8 mouse cellular contexts compared by ENCODE assay signal in the genomic region with DNA sequence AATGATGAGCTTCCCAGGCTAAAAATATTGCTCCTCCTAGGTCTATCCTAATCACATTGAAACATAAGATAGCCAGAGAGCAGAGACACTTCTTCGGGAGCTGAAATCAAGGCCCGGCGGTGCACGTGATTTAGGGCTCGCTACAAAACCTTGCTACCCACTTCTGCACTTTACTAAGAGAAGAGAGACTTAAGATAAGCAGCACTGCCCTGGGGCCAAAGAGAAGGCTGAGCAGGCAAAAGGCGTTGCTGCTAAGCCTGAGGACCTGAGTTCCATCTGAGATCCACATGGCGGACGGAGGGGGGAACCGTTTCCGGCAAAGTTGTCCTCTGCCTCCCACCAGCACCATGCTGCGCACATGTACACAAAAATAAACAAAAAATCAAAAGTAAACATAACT. TPM values are rescaled to one million over a fixed set of nuclear protein-coding genes. Genes with fewer than 3 reads are reported as not detected.
A peak's percentile ranks its signal among the peaks of the same experiment; 100 is the strongest.
DNase-seq lines count a peak whose midpoint lies in the region; ATAC-seq and TF ChIP-seq lines count a peak whose summit lies in the region.

No protein-coding gene starts in this region.

- no peaks in the 10 kb centered on the region for H3K9me3 ChIP-seq in lung, embryonic 14.5 days (ENCODE audit: low read depth, low read length)
- no peaks in the 10 kb centered on the region for H3K9me3 ChIP-seq in embryonic facial prominence, embryonic 14.5 days (ENCODE audit: control insufficient read depth, low read length)
- no peaks in the 10 kb centered on the region for H3K9me3 ChIP-seq in limb, embryonic 11.5 days (ENCODE audit: control insufficient read depth, low read length)
- no peaks in the 10 kb centered on the region for H3K9me3 ChIP-seq in neural tube, embryonic 15.5 days (replicated peaks)

- peak overlapping the region; percentile 98 for H3K4me3 ChIP-seq in lung, embryonic 14.5 days (ENCODE audit: low read depth, low read length)
- H3K4me3 ChIP-seq in embryonic facial prominence, embryonic 14.5 days (ENCODE audit: low read depth, low read length): peak overlapping the region; percentile 98
- peak overlapping the region; percentile 96 for H3K4me3 ChIP-seq in limb, embryonic 11.5 days (ENCODE audit: low read depth, low read length)
- H3K4me3 ChIP-seq in neural tube, embryonic 15.5 days (replicated peaks): peak overlapping the region; percentile 94

- H3K27me3 ChIP-seq in lung, embryonic 14.5 days (ENCODE audit: insufficient read depth, low read length): no peaks in the 10 kb centered on the region
- H3K27me3 ChIP-seq in embryonic facial prominence, embryonic 14.5 days (replicated peaks; ENCODE audit: control insufficient read depth, insufficient read depth, low read length): no peaks in the 10 kb centered on the region
- H3K27me3 ChIP-seq in limb, embryonic 11.5 days (ENCODE audit: control insufficient read depth, insufficient read depth, low read length): no peaks in the 10 kb centered on the region
- H3K27me3 ChIP-seq in neural tube, embryonic 15.5 days (replicated peaks): no peaks in the 10 kb centered on the region

- no peak for TF ChIP-seq CTCF in lung, embryonic 14.5 days (IDR thresholded peaks at IDR 0.05; ENCODE audit: low read depth)

- no peak for DNase-seq in lung, embryonic 14.5 days
- no peak for DNase-seq in lung, postnatal 10 days
- DNase-seq in embryonic facial prominence, embryonic 14.5 days (ENCODE audit: low spot score): no peak
- no peak for DNase-seq in limb, embryonic 11.5 days (ENCODE audit: low spot score)
- no peak for DNase-seq in left cerebral cortex, adult 9 months (ENCODE audit: low spot score in 2 of 2)
- no peak for DNase-seq in frontal cortex, postnatal 36 days (ENCODE audit: low spot score in 2 of 2)
- DNase-seq in urinary bladder, postnatal 25 days (ENCODE audit: low spot score): no peak

- ATAC-seq in lung, embryonic 14.5 days (ENCODE audit: insufficient read depth): no peak
- ATAC-seq in embryonic facial prominence, embryonic 14.5 days (ENCODE audit: low read depth): no peak
- ATAC-seq in limb, embryonic 11.5 days (ENCODE audit: insufficient number of reproducible peaks, low FRiP score, low TSS enrichment, low read depth): no peak
- ATAC-seq in neural tube, embryonic 15.5 days (ENCODE audit: low FRiP score): no peak

- no peaks in the 10 kb centered on the region for H3K36me3 ChIP-seq in lung, embryonic 14.5 days (ENCODE audit: insufficient read depth)
- H3K36me3 ChIP-seq in embryonic facial prominence, embryonic 14.5 days (ENCODE audit: control insufficient read depth, insufficient read depth, low read length): 0 out of 2 replicates have a peak, but pooled peaks cover 6% of the 10 kb centered on the region
- peaks cover 3% of the 10 kb centered on the region; the same call in 1 of the 2 replicates for H3K36me3 ChIP-seq in limb, embryonic 11.5 days (ENCODE audit: control insufficient read depth, insufficient read depth, low read length)
- H3K36me3 ChIP-seq in neural tube, embryonic 15.5 days: no peaks in the 10 kb centered on the region; the same call in 1 of the 2 replicates

- WGBS in lung, embryonic 14.5 days: 7% methylated on average over 11 of the region's 11 CpGs
- WGBS in embryonic facial prominence, embryonic 14.5 days: 10% methylated on average over 11 of the region's 11 CpGs
- WGBS in limb, embryonic 11.5 days: 16% methylated on average over 11 of the region's 11 CpGs
- WGBS in neural tube, embryonic 15.5 days: 25% methylated on average over 11 of the region's 11 CpGs

- H3K4me2 ChIP-seq in lung, embryonic 14.5 days: peak overlapping the region; percentile 94
- peak overlapping the region; percentile 80 for H3K4me2 ChIP-seq in embryonic facial prominence, embryonic 14.5 days (ENCODE audit: low read depth, low read length)
- peak overlapping the region; percentile 85 for H3K4me2 ChIP-seq in limb, embryonic 11.5 days (ENCODE audit: low read depth, severe bottlenecking)
- peak overlapping the region; percentile 96 for H3K4me2 ChIP-seq in neural tube, embryonic 15.5 days

- peaks cover 5% of the 10 kb centered on the region; the same call in 1 of the 2 replicates for H3K4me1 ChIP-seq in lung, embryonic 14.5 days (ENCODE audit: insufficient read depth)
- peaks cover 7% of the 10 kb centered on the region for H3K4me1 ChIP-seq in embryonic facial prominence, embryonic 14.5 days (ENCODE audit: control insufficient read depth, insufficient read depth, low read length)
- H3K4me1 ChIP-seq in limb, embryonic 11.5 days (ENCODE audit: control insufficient read depth, insufficient read depth, low read length): peaks cover 7% of the 10 kb centered on the region; the same call in 1 of the 2 replicates
- peaks cover 25% of the 10 kb centered on the region for H3K4me1 ChIP-seq in neural tube, embryonic 15.5 days

- peak overlapping the region; percentile 88 for H3K9ac ChIP-seq in lung, embryonic 14.5 days
- peak overlapping the region; percentile 86 for H3K9ac ChIP-seq in embryonic facial prominence, embryonic 14.5 days (ENCODE audit: low read depth, low read length)
- H3K9ac ChIP-seq in limb, embryonic 11.5 days (ENCODE audit: low read length): peak overlapping the region; percentile 81
- H3K9ac ChIP-seq in neural tube, embryonic 15.5 days (replicated peaks): peak overlapping the region; percentile 94

- no peak overlapping the region for H3K27ac ChIP-seq in lung, embryonic 14.5 days (ENCODE audit: low read depth)
- H3K27ac ChIP-seq in embryonic facial prominence, embryonic 14.5 days (replicated peaks; ENCODE audit: low read depth, low read length): no peak overlapping the region
- no peak overlapping the region for H3K27ac ChIP-seq in limb, embryonic 11.5 days (replicated peaks; ENCODE audit: low read depth, low read length)
- H3K27ac ChIP-seq in neural tube, embryonic 15.5 days (replicated peaks): no peak overlapping the region

RNA-seq across cellular contexts. Expression of gene Pex14, which starts 1.1 kb away (rescaled TPM):
- 39.6 and 43.7 TPM in 2 replicates for polyA plus RNA-seq in lung, embryonic 14.5 days (2014; fragmentation: Nextera tagmentation; extraction: Ambion mirVana)
- 38.1 and 41.4 TPM in 2 replicates for polyA plus RNA-seq in embryonic facial prominence, embryonic 14.5 days (2014; fragmentation: Nextera tagmentation; extraction: Ambion mirVana)
- 41.1 and 41.6 TPM in 2 replicates for polyA plus RNA-seq in limb, embryonic 11.5 days (2014; fragmentation: Nextera tagmentation; extraction: Ambion mirVana)
- 60.0 and 61.2 TPM in 2 replicates for polyA plus RNA-seq in neural tube, embryonic 15.5 days (2015; fragmentation: Nextera tagmentation; extraction: Ambion mirVana)

RNA-seq across cellular contexts. Expression of gene Dffa, which starts 5.4 kb away (rescaled TPM):
- polyA plus RNA-seq in lung, embryonic 14.5 days (2014; fragmentation: Nextera tagmentation; extraction: Ambion mirVana): 26.3 and 29.7 TPM in 2 replicates
- polyA plus RNA-seq in embryonic facial prominence, embryonic 14.5 days (2014; fragmentation: Nextera tagmentation; extraction: Ambion mirVana): 22.9 and 24.3 TPM in 2 replicates
- polyA plus RNA-seq in limb, embryonic 11.5 days (2014; fragmentation: Nextera tagmentation; extraction: Ambion mirVana): 25.7 and 28.6 TPM in 2 replicates
- 28.1 and 32.7 TPM in 2 replicates for polyA plus RNA-seq in neural tube, embryonic 15.5 days (2015; fragmentation: Nextera tagmentation; extraction: Ambion mirVana)

RNA-seq across cellular contexts. Expression of gene Cort, which starts 28.0 kb away (rescaled TPM):
- not detected in 2 replicates for polyA plus RNA-seq in lung, embryonic 14.5 days (2014; fragmentation: Nextera tagmentation; extraction: Ambion mirVana)
- 0.53 and 0.76 TPM in 2 replicates for polyA plus RNA-seq in embryonic facial prominence, embryonic 14.5 days (2014; fragmentation: Nextera tagmentation; extraction: Ambion mirVana)
- 0.70 TPM in 1 of 2 replicates, not detected in the other for polyA plus RNA-seq in limb, embryonic 11.5 days (2014; fragmentation: Nextera tagmentation; extraction: Ambion mirVana)
- not detected in 2 replicates for polyA plus RNA-seq in neural tube, embryonic 15.5 days (2015; fragmentation: Nextera tagmentation; extraction: Ambion mirVana)

RNA-seq across cellular contexts. Expression of gene Cenps, which starts 38.9 kb away (rescaled TPM):
- polyA plus RNA-seq in lung, embryonic 14.5 days (2014; fragmentation: Nextera tagmentation; extraction: Ambion mirVana): 42.7 and 44.3 TPM in 2 replicates
- 25.6 and 27.2 TPM in 2 replicates for polyA plus RNA-seq in embryonic facial prominence, embryonic 14.5 days (2014; fragmentation: Nextera tagmentation; extraction: Ambion mirVana)
- 53.7 and 54.1 TPM in 2 replicates for polyA plus RNA-seq in limb, embryonic 11.5 days (2014; fragmentation: Nextera tagmentation; extraction: Ambion mirVana)
- polyA plus RNA-seq in neural tube, embryonic 15.5 days (2015; fragmentation: Nextera tagmentation; extraction: Ambion mirVana): 17.3 and 18.6 TPM in 2 replicates
